Mouse (Mus musculus) ES-E14 (cell line): ENCODE results near the gene Ezr. TPM values are rescaled to one million over a fixed set of nuclear protein-coding genes. Genes with fewer than 3 reads are reported as not detected.

ENCODE experiments used
- DNase-seq: peaks from one replicate; pipeline ENCODE4 v3.0.0-alpha.2; 2013; ENCODE audit warnings: low read depth, low spot score
- H3K27ac ChIP-seq: 2 replicates; pipeline ENCODE4 v1.5.1; 2012; ENCODE audit warnings: low read depth, mild to moderate bottlenecking, low read length, moderate library complexity, mixed read lengths; ENCODE audit not compliant: poor library complexity, insufficient read depth, severe bottlenecking
- H3K36me3 ChIP-seq: 2 replicates; pipeline ENCODE4 v1.6.1; 2012; ENCODE audit warnings: mild to moderate bottlenecking, low read length, moderate library complexity, mixed read lengths; ENCODE audit not compliant: control insufficient read depth, poor library complexity, insufficient read depth, severe bottlenecking
- H3K4me1 ChIP-seq, 2 experiments: fragments of 150-350 bp in 1 of 2; sonication (generic) in 1 of 2; 2 replicates each; pipeline ENCODE4 v1.6.1; 2012; ENCODE audit warnings: low read length in 2 of 2, mild to moderate bottlenecking in 1 of 2, mixed read lengths in 1 of 2; ENCODE audit not compliant: control insufficient read depth in 2 of 2, insufficient read depth in 2 of 2, poor library complexity in 1 of 2
- H3K4me3 ChIP-seq, 2 experiments: fragments of 150-350 bp in 1 of 2; sonication (generic) in 1 of 2; 2 replicates each; pipeline ENCODE4 v1.5.1; 2012; ENCODE audit warnings: low read length in 2 of 2, low read depth in 1 of 2, mild to moderate bottlenecking in 1 of 2, mixed read lengths in 1 of 2; ENCODE audit not compliant: insufficient read depth in 1 of 2, poor library complexity in 1 of 2, severe bottlenecking in 1 of 2
- H3K9ac ChIP-seq: 2 replicates; pipeline ENCODE4 v1.6.1; 2012; ENCODE audit warnings: low read depth, mild to moderate bottlenecking, low read length, mixed read lengths; ENCODE audit not compliant: poor library complexity, insufficient read depth, severe bottlenecking
- H3K9me3 ChIP-seq: fragments of 150-350 bp; sonication (generic); 2 replicates; pipeline ENCODE4 v1.6.1; 2012; ENCODE audit warnings: low read depth, mild to moderate bottlenecking, low read length; ENCODE audit not compliant: control insufficient read depth, insufficient read depth
- CHD2 ChIP-seq: IDR thresholded peaks from 2 replicates; pipeline ENCODE4 v1.6.1; 2014; ENCODE audit warnings: mild to moderate bottlenecking, low read depth, low read length, inconsistent platforms
- HCFC1 ChIP-seq: IDR thresholded peaks from 2 replicates; pipeline ENCODE4 v1.6.1; 2012; ENCODE audit warnings: low read length, inconsistent platforms, borderline replicate concordance; ENCODE audit not compliant: insufficient read depth
- MAFK ChIP-seq: IDR thresholded peaks from 2 replicates; pipeline ENCODE4 v1.6.1; 2014; ENCODE audit warnings: mild to moderate bottlenecking, low read depth, low read length, inconsistent platforms; ENCODE audit not compliant: insufficient read depth
- ZC3H11A ChIP-seq: IDR thresholded peaks from 2 replicates; pipeline ENCODE4 v1.6.1; 2012; ENCODE audit warnings: low read depth, mild to moderate bottlenecking, inconsistent platforms, low read length, borderline replicate concordance
- ZNF384 ChIP-seq: IDR thresholded peaks from 2 replicates; pipeline ENCODE4 v1.6.1; 2012; ENCODE audit warnings: low read depth, low read length, inconsistent platforms
- in situ Hi-C, 2 experiments: fragments of 600-800 bp; cut with MboI; formaldehyde crosslinking; loops; one replicate each; pipeline ENCODE4 v1.15.1; 2025; ENCODE audit warnings: low sequenced_read_pairs in 2 of 2, inconsistent platforms in 1 of 2; ENCODE audit not compliant: unreplicated experiment in 2 of 2
- total RNA-seq: library from RNA; depleted of rRNA; stranded (reverse); fragments of 300-350 nt; gene quantifications from 2 replicates; pipeline ENCODE4 v1.2.3, GENCODE M21; 2012

Ezr gene
- total RNA-seq, 1 experiment = 131 TPM

DNA sequence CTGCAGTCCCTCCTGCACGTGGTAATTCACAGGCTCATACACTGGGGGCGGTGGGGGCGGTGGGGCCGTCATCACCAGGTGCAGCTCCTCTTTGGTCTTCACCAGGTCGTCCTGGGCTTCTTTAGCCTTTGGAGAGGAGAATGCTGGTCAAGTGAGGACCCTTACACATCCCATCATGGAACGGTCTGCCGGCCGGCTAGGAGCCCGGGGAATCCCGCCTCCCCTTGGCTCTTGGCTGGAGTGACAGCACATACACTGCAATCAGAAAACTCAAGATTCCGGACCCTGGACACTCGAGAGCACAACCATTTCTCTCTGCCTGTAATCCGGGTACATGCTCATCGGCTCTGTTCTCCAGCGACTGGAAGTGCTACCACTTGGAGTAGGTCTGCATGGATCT, 42.8 kb downstream of the Ezr start:
- in situ Hi-C loops = no loop called here
- peaks cover 61% of the 10 kb centered on the region for H3K9me3 ChIP-seq
- peaks cover 84% of the 10 kb centered on the region for H3K36me3 ChIP-seq
- no peaks in the 10 kb centered on the region for H3K4me1 ChIP-seq
- TF ChIP-seq ZNF384 (no peak), ZC3H11A (no peak), HCFC1 (no peak), CHD2 (no peak), MAFK (no peak)
- no peak overlapping the region for H3K27ac ChIP-seq
- no peak for DNase-seq
- no peak overlapping the region for H3K4me3 ChIP-seq
- no peak overlapping the region for H3K9ac ChIP-seq

DNA sequence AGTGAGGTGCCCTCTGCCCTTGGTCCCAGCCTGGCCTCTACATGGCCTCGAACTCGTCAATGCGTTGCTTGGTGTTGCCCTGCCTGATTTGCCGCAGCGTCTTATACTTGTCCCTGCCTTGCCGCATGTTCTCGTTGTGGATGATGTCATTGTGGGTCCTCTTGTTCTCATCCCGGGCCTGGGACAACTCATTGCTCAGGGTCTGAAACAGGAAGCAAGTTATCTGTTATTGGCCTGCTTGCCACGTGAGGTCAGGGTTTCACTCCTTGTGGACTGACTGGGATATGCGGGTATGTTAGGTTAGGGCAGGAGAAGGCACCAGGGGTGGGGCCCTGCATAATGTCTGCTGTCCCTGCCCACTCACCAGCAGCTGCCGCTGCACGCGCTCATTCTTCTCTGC, 43.3 kb downstream of the Ezr start:
- Histone ChIP-seq H3K9ac (no peak overlapping the region), H3K4me3 (no peak overlapping the region), H3K27ac (no peak overlapping the region), H3K9me3 (peaks cover 61% of the 10 kb centered on the region), H3K4me1 (no peaks in the 10 kb centered on the region), H3K36me3 (peaks cover 79% of the 10 kb centered on the region)
- in situ Hi-C loops = no loop called here
- TF ChIP-seq ZC3H11A = no peak
- TF ChIP-seq HCFC1 = no peak
- TF ChIP-seq CHD2 = no peak
- TF ChIP-seq ZNF384 = no peak
- no peak for TF ChIP-seq MAFK
- no peak for DNase-seq

DNA sequence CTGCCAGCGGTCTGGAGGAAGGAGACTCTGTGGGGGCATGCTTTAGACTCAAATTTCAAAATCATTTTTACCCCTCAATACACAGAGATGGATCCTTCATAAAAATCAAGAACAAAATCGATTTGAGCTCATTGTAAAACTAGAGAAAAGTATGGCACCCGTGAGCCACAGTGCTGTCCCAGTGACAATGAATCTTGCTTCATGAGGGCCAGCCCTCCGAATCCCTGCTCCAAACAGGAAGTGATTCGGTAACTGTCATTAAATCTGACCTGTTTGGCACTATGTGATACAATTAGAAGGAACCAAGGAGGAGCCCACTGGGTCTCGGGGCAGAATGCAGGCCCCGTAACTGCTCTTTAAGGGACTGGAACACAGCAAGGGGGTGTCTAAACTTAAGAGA, 43.7 kb downstream of the Ezr start:
- TF ChIP-seq ZNF384 (no peak), CHD2 (no peak), MAFK (no peak), ZC3H11A (no peak), HCFC1 (no peak)
- Histone ChIP-seq H3K4me1 (no peaks in the 10 kb centered on the region), H3K27ac (no peak overlapping the region), H3K36me3 (peaks cover 75% of the 10 kb centered on the region), H3K4me3 (no peak overlapping the region), H3K9ac (no peak overlapping the region), H3K9me3 (peaks cover 59% of the 10 kb centered on the region)
- in situ Hi-C loops = no loop called here
- no peak for DNase-seq

DNA sequence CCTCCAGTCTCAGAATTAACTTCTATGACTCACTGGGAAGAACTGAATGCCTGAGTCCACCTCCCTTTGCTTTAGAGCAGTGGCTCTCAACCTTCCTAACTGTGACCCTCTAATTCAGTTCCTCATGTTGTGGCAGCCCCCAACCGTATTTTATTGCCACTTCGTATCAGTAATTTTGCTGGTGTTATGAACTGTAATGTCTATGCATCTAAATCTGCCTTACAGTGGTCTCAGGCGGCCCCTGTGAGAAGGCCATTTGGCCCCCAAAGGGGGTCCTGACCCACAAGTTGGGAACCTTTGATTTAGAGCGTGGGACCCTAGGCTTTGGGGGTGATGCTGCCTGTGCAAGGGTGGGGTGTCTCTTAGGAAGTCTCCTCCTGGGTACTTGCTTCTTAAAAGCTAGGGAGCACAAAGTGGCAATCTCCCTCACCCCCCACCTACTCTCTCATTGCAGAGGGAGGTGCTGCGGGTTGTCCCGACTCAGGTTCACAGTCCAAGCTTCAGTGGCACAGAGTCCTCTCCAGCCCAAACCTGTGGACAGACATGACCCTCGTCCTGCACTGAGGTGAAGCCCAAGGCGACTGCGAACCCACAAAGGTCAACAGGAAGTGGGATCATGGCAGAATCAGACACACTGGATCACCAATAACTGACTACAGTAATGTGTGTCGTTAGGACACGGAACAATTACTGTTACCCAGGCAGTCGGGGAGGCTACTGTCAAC, 45.1 kb downstream of the Ezr start:
- in situ Hi-C loops = no loop called here
- DNase-seq = no peak
- peaks cover 53% of the 10 kb centered on the region for H3K9me3 ChIP-seq
- H3K27ac ChIP-seq = peak overlapping the region; percentile 4; the same call in 1 of the 2 replicates
- H3K4me3 ChIP-seq = no peak overlapping the region
- no peaks in the 10 kb centered on the region for H3K4me1 ChIP-seq
- no peak overlapping the region for H3K9ac ChIP-seq
- H3K36me3 ChIP-seq = peaks cover 61% of the 10 kb centered on the region
- TF ChIP-seq CHD2 = no peak
